Mouse (Mus musculus) cortical plate, adult 2 months (tissue): Measurements from ENCODE around the gene Ppfia3.

ENCODE experiments used
- CTCF ChIP-seq: fragments of 200-500 bp; IDR thresholded peaks from 2 replicates; pipeline ENCODE4 v1.5.1; 2011; ENCODE audit warnings: mild to moderate bottlenecking, control low read depth, low read length; ENCODE audit not compliant: insufficient read depth; ENCODE audit errors: extremely low read depth
- POLR2A ChIP-seq: fragments of 200-500 bp; IDR thresholded peaks from 2 replicates; pipeline ENCODE4 v1.6.1; 2011; ENCODE audit warnings: mild to moderate bottlenecking, low read length, control low read depth; ENCODE audit not compliant: insufficient read depth; ENCODE audit errors: extremely low read depth

DNA sequence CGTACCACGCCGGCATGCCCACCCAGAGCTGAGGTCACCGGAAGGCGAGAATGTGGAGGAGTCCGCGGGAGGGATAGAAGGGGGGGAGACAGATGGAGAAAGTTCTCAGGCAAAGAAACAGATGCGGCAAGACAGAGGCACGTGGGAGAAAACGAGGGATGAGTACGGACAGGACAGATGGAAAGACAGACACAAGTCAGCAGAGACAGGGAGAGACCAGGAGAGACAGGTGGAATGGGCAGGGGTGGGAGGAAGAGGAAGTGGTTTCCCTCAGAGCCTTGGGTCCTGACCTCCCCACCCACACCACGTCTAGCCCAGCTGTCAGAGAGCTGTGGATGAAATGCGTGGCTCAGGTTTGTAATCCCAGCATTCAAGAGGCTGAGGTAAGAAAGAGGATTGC, 19.9 kb downstream of the Ppfia3 start:
- TF ChIP-seq CTCF = no peak
- TF ChIP-seq POLR2A = no peak
